Mouse (Mus musculus): ENCODE results near the gene Thsd4. TPM values are rescaled to one million over a fixed set of nuclear protein-coding genes. Genes with fewer than 3 reads are reported as not detected.

Thsd4 gene
- polyA plus RNA-seq, 1 experiment from 2014 or later = 6.4 TPM

DNA sequence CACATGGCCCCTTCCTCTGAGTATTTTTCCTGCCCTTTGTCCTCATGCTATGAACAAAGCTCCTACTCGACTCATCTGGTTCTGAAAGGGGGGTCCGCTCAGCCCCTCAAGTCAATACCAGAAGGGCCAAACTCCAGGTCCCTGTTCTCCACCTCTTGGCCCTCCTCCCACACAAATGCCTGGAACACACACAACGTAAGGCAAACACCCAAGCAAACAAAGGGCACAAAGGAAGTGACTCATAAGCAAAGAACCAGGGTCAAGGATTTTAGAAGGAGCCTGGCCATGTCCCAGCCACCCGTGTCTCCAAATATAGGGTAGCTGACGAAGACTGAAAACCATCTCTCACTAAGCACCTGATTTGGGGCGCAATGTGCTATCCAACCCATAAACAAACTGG, 19.6 kb downstream of the Thsd4 start:
- WGBS = 68% methylated on average over 6 of the region's 6 CpGs
- ATAC-seq (ENCODE audit: low FRiP score) = no peak

DNA sequence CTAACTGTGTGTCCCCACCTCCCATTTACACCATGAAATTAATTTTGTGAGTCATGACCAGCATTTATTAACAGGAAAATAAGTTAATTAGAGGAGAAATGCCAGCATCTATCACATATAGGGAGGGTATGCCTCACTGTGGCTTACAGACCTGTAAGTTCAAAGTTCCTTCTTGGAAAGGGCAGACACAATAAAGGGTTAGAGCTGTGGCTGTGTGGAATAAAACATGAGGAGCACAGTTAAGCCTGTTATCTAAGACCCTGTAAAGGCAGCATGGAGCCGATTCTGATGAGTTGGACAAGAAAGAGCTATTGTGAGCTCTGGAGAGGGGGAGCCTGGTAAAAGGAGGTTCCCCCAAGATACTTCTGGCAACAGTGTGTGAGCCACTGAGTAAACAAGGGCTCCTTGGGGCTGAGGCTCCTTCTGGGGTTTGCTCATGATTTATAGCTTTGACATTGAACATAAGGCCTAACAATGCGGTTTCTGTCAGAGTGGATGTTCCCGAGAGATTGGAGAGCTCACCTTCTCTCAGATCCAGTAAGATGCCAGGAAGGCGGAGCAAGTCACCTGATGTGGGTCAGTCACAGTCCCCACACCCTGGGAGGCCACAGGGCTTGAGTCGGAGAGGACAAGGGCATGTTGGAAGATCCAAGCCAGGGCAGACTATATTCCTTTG, 20.2 kb downstream of the Thsd4 start:
- peaks cover 5% of the 10 kb centered on the region; the same call in 1 of the 2 replicates for H3K4me1 ChIP-seq (replicated peaks; ENCODE audit: control insufficient read depth, insufficient read depth, low read length)
- no peak overlapping the region for H3K4me3 ChIP-seq (replicated peaks; ENCODE audit: low read length)
- H3K27me3 ChIP-seq (ENCODE audit: control insufficient read depth, insufficient read depth, low read length) = no peaks in the 10 kb centered on the region
- DNase-seq (ENCODE audit: low spot score) (no peak), ATAC-seq (ENCODE audit: low FRiP score) (no peak)
- H3K9me3 ChIP-seq (ENCODE audit: control insufficient read depth, low read length) = no peaks in the 10 kb centered on the region
- no peak overlapping the region for H3K9ac ChIP-seq
- H3K4me2 ChIP-seq (replicated peaks) = no peak overlapping the region
- no peak overlapping the region for H3K27ac ChIP-seq
- H3K36me3 ChIP-seq (replicated peaks; ENCODE audit: control insufficient read depth, insufficient read depth) = no peaks in the 10 kb centered on the region
- 72% methylated on average over 5 of the region's 5 CpGs for WGBS

More for the DNA sequence above, 19.6 kb downstream of the Thsd4 start:
- Histone ChIP-seq H3K27ac (no peak overlapping the region), H3K4me2 (replicated peaks) (no peak overlapping the region), H3K9me3 (ENCODE audit: control insufficient read depth, low read length) (no peaks in the 10 kb centered on the region), H3K9ac (no peak overlapping the region), H3K4me3 (replicated peaks; ENCODE audit: low read length) (no peak overlapping the region), H3K36me3 (replicated peaks; ENCODE audit: control insufficient read depth, insufficient read depth) (no peaks in the 10 kb centered on the region), H3K4me1 (replicated peaks; ENCODE audit: control insufficient read depth, insufficient read depth, low read length) (peaks cover 5% of the 10 kb centered on the region; the same call in 1 of the 2 replicates), H3K27me3 (ENCODE audit: control insufficient read depth, insufficient read depth, low read length) (no peaks in the 10 kb centered on the region)
- DNase-seq (ENCODE audit: low spot score) = no peak

DNA sequence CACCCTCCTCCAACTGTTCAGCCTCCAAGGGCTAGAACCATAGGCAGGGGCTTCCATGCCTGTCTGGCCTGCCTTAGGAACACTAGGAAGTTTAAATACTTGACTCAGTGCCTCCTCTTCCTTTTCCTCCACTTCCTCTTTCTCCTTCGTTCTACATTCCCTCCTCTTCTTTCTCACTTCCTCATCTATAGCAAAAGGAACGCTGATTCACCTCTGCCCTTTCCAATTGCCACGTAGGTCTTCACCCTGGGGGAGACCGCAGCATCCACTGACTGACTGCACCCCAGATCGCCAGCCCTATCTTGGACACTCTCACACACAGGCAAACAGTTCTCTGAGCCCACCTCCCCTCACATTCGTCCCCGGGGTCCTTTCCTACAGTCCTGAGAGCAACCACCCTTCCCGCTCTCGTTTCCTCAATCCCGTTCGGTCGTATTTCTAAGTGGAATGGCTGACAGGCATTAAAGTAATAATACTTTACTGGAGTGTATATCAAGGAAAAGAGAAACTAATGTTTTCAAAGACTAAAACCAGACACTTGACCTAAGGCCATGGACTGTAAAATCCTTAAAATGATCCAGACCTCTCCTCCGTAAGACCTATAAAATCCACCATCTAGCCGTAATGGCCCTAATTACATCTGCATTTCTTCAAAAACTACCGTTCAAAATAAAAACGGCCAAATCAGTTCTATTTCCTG, 29.4 kb downstream of the Thsd4 start:
- no peaks in the 10 kb centered on the region for H3K36me3 ChIP-seq (replicated peaks; ENCODE audit: control insufficient read depth, insufficient read depth)
- no peaks in the 10 kb centered on the region for H3K4me1 ChIP-seq (replicated peaks; ENCODE audit: control insufficient read depth, insufficient read depth, low read length)

DNA sequence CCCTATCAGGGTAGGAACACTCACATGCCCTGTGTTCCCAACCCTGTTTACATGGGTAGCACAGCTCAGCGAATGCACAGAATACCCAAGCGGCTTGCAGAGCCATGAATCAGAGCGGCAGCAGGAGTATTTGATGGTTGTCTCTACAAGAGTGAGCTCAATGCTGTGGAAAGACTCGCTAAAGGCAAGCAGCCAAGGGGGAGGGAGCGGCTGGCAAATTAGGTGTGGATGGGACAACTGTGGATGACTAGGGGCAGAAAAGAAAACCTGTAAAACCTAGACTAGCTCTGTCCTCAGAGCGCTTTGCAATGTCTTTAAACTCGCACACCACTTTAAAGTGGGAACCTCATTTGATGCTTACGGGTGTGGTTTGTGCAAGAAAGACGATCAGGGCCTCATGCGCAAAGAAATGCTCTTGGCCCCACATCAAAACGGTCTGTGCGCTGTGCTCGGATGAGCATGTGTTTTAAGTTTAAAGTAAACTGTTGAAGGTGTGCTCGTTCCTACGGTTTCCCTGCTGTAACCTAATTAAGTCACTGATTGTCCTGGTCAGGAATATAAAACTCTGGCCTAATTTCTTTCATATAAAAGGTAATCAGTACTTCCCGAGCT, 30.3 kb downstream of the Thsd4 start:
- Histone ChIP-seq H3K4me1 (replicated peaks; ENCODE audit: control insufficient read depth, insufficient read depth, low read length) (no peaks in the 10 kb centered on the region), H3K4me2 (replicated peaks) (no peak overlapping the region), H3K9ac (no peak overlapping the region), H3K4me3 (replicated peaks; ENCODE audit: low read length) (no peak overlapping the region), H3K9me3 (ENCODE audit: control insufficient read depth, low read length) (no peaks in the 10 kb centered on the region), H3K27me3 (ENCODE audit: control insufficient read depth, insufficient read depth, low read length) (no peaks in the 10 kb centered on the region), H3K36me3 (replicated peaks; ENCODE audit: control insufficient read depth, insufficient read depth) (no peaks in the 10 kb centered on the region), H3K27ac (no peak overlapping the region)
- DNase-seq (ENCODE audit: low spot score) (no peak), ATAC-seq (ENCODE audit: low FRiP score) (no peak)
- WGBS = 87% methylated on average over 16 of the region's 16 CpGs

More for the DNA sequence above, 29.4 kb downstream of the Thsd4 start:
- Histone ChIP-seq H3K27ac (no peak overlapping the region), H3K9me3 (ENCODE audit: control insufficient read depth, low read length) (no peaks in the 10 kb centered on the region), H3K4me2 (replicated peaks) (no peak overlapping the region), H3K9ac (no peak overlapping the region), H3K27me3 (ENCODE audit: control insufficient read depth, insufficient read depth, low read length) (no peaks in the 10 kb centered on the region), H3K4me3 (replicated peaks; ENCODE audit: low read length) (no peak overlapping the region)
- WGBS = 91% methylated on average over 16 of the region's 16 CpGs
- DNase-seq (ENCODE audit: low spot score) = no peak
- no peak for ATAC-seq (ENCODE audit: low FRiP score)

DNA sequence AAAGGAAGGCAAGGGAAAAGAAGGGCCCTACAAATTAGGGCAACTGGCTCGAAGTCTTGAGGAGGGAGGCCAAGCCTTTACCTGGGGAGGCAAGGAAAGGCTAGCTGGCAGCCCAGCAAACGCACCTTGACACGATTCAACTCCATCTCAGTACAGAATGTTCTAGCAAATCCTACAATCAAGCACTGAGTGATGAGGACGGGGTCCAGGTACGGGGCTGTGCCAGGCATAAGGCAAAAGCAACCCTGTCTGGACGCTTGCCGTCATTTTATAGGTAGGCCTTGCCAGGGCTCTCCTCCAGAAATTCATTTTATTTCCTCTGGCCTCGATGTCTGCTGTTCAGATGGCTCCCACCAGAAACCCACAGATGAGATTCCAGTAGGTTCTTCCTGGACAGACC, 30.8 kb downstream of the Thsd4 start:
- H3K9me3 ChIP-seq (ENCODE audit: control insufficient read depth, low read length) = no peaks in the 10 kb centered on the region
- 88% methylated on average over 8 of the region's 8 CpGs for WGBS
- ATAC-seq (ENCODE audit: low FRiP score) = no peak
- no peak overlapping the region for H3K9ac ChIP-seq
- no peaks in the 10 kb centered on the region for H3K4me1 ChIP-seq (replicated peaks; ENCODE audit: control insufficient read depth, insufficient read depth, low read length)
- DNase-seq (ENCODE audit: low spot score) = no peak
- H3K27ac ChIP-seq = no peak overlapping the region
- H3K4me2 ChIP-seq (replicated peaks) = no peak overlapping the region
- H3K36me3 ChIP-seq (replicated peaks; ENCODE audit: control insufficient read depth, insufficient read depth) = no peaks in the 10 kb centered on the region
- no peak overlapping the region for H3K4me3 ChIP-seq (replicated peaks; ENCODE audit: low read length)
- H3K27me3 ChIP-seq (ENCODE audit: control insufficient read depth, insufficient read depth, low read length) = no peaks in the 10 kb centered on the region

DNA sequence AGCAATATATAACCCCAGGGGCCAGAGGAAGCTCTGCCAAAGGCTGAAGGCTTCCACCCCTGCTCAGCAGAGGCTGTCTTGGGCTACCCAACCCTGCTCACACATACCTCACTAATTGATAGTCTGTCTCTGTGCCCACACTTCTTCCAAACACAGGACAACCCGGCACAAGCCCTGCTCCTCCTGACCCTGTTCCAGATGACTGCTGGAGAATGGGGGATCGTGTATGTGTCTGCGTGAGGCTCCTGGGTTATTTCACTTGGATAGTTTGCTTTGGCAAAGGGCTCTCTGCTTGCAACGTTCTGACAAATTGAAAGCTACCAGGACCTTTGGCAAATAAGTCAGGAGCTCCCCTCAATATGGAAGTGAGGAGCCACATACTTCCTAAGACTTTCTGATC, 33.0 kb downstream of the Thsd4 start:
- no peak for ATAC-seq (ENCODE audit: low FRiP score)
- DNase-seq (ENCODE audit: low spot score) = no peak
- no peak overlapping the region for H3K4me3 ChIP-seq (replicated peaks; ENCODE audit: low read length)
- no peak overlapping the region for H3K27ac ChIP-seq
- H3K27me3 ChIP-seq (ENCODE audit: control insufficient read depth, insufficient read depth, low read length) = no peaks in the 10 kb centered on the region
- no peaks in the 10 kb centered on the region for H3K4me1 ChIP-seq (replicated peaks; ENCODE audit: control insufficient read depth, insufficient read depth, low read length)
- no peaks in the 10 kb centered on the region for H3K36me3 ChIP-seq (replicated peaks; ENCODE audit: control insufficient read depth, insufficient read depth)
- H3K4me2 ChIP-seq (replicated peaks) = no peak overlapping the region
- H3K9ac ChIP-seq = no peak overlapping the region
- 69% methylated on average over 4 of the region's 4 CpGs for WGBS
- H3K9me3 ChIP-seq (ENCODE audit: control insufficient read depth, low read length) = no peaks in the 10 kb centered on the region

DNA sequence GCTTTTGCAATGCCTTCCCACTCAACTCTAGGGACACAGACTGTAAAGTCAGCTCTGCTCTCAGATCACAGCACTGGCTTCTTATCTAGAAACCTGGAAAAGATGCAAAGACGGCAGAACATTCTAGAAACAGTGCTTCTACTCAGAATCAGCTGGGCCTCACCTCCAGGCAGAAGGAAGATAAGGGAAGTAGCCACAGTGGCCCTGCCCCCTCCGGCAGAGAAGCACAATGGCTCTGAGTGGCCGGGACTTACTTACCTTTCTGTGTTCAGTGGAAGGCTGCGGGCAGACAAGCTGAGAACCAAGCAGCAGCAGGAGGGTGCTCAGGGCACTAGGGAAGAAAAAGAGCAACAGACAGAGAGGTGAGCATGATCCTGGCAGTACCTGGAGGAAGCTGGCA, 39.7 kb downstream of the Thsd4 start:
- H3K4me1 ChIP-seq (replicated peaks; ENCODE audit: control insufficient read depth, insufficient read depth, low read length) = no peaks in the 10 kb centered on the region
- H3K4me2 ChIP-seq (replicated peaks) = no peak overlapping the region
- H3K27me3 ChIP-seq (ENCODE audit: control insufficient read depth, insufficient read depth, low read length) = no peaks in the 10 kb centered on the region
- H3K4me3 ChIP-seq (replicated peaks; ENCODE audit: low read length) = no peak overlapping the region
- DNase-seq (ENCODE audit: low spot score) (no peak), ATAC-seq (ENCODE audit: low FRiP score) (no peak)
- H3K36me3 ChIP-seq (replicated peaks; ENCODE audit: control insufficient read depth, insufficient read depth) = no peaks in the 10 kb centered on the region
- H3K9ac ChIP-seq = no peak overlapping the region
- H3K9me3 ChIP-seq (ENCODE audit: control insufficient read depth, low read length) = no peaks in the 10 kb centered on the region
- WGBS = 82% methylated on average over 4 of the region's 4 CpGs
- H3K27ac ChIP-seq = no peak overlapping the region

DNA sequence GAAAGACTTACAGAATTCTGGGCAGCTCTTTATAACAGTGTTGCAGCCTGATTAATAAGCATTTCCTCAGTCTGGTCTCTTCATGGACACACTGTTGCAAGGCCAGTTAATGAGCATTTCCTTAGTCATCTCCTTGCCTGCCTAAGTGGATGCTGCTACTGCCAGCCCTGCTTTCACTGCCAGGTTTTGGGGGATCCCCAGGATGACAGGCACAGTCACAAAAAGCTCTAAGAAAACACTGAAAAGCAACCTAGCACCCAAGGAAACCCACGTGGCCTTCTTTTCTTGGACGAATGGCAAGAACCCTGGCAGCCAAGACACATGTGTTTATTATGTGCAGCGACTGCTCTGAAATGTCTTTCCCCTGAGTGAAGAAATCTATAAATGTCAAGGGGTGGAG, 41.8 kb downstream of the Thsd4 start:
- H3K9ac ChIP-seq = no peak overlapping the region
- no peaks in the 10 kb centered on the region for H3K4me1 ChIP-seq (replicated peaks; ENCODE audit: control insufficient read depth, insufficient read depth, low read length)
- no peak overlapping the region for H3K4me3 ChIP-seq (replicated peaks; ENCODE audit: low read length)
- no peaks in the 10 kb centered on the region for H3K36me3 ChIP-seq (replicated peaks; ENCODE audit: control insufficient read depth, insufficient read depth)
- ATAC-seq (ENCODE audit: low FRiP score) = no peak
- no peaks in the 10 kb centered on the region for H3K9me3 ChIP-seq (ENCODE audit: control insufficient read depth, low read length)
- H3K27me3 ChIP-seq (ENCODE audit: control insufficient read depth, insufficient read depth, low read length) = no peaks in the 10 kb centered on the region
- WGBS = 64% methylated on average over 3 of the region's 3 CpGs
- no peak overlapping the region for H3K4me2 ChIP-seq (replicated peaks)
- no peak overlapping the region for H3K27ac ChIP-seq
- DNase-seq (ENCODE audit: low spot score) = no peak

DNA sequence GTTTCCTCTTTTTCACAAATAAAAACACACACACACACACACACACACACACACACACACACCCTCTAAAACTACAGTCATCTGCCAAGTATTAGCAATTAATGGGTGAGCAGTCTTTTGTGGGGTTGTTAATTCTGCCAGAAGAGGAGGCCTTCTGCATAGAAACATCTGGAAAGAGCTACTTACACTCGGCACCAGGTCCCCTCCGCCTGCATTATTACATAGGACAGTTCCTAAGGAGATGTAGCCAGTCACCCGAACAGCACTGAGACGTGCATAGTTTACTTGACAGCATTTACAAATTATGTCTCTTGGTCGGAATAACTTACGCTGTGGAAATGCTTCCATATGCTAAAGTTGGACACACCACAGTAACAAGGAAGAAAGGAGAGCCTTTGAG, 43.0 kb downstream of the Thsd4 start:
- H3K27ac ChIP-seq = no peak overlapping the region
- no peaks in the 10 kb centered on the region for H3K4me1 ChIP-seq (replicated peaks; ENCODE audit: control insufficient read depth, insufficient read depth, low read length)
- no peaks in the 10 kb centered on the region for H3K27me3 ChIP-seq (ENCODE audit: control insufficient read depth, insufficient read depth, low read length)
- no peaks in the 10 kb centered on the region for H3K36me3 ChIP-seq (replicated peaks; ENCODE audit: control insufficient read depth, insufficient read depth)
- WGBS = 58% methylated on average over 6 of the region's 6 CpGs
- no peaks in the 10 kb centered on the region for H3K9me3 ChIP-seq (ENCODE audit: control insufficient read depth, low read length)
- ATAC-seq (ENCODE audit: low FRiP score) = no peak
- H3K4me3 ChIP-seq (replicated peaks; ENCODE audit: low read length) = no peak overlapping the region
- H3K9ac ChIP-seq = no peak overlapping the region
- H3K4me2 ChIP-seq (replicated peaks) = no peak overlapping the region
- DNase-seq (ENCODE audit: low spot score) = no peak

Measured in hindbrain, embryonic 14.5 days (tissue).